Mouse (Mus musculus) C2C12 (cell line): ENCODE results near the gene Morc2a. TPM values are rescaled to one million over a fixed set of nuclear protein-coding genes. Genes with fewer than 3 reads are reported as not detected.
"Not testable (repeated sequence)": the region's sequence is repeated elsewhere in the genome, so short reads cannot be mapped to it uniquely, and the experiment has no call there.

Experiments used
- H3K27me3 ChIP-seq: one replicate; pipeline ENCODE4 v1.6.1; 2011; ENCODE audit not compliant: control insufficient read depth, insufficient read depth, insufficient read length
- H3K36me3 ChIP-seq: one replicate; pipeline ENCODE4 v1.6.1; 2011; ENCODE audit not compliant: control insufficient read depth, insufficient read depth
- H3K4me3 ChIP-seq: one replicate; pipeline ENCODE4 v1.5.1; 2011; ENCODE audit warnings: mild to moderate bottlenecking, control low read depth; ENCODE audit not compliant: poor library complexity, insufficient read depth, severe bottlenecking
- H3K79me2 ChIP-seq: one replicate; pipeline ENCODE4 v1.6.1; 2011; ENCODE audit not compliant: control insufficient read depth, insufficient read depth
- H3K79me3 ChIP-seq: one replicate; pipeline ENCODE4 v1.6.1; 2011; ENCODE audit warnings: low read depth, control low read depth
- H3ac ChIP-seq: one replicate; pipeline ENCODE3; 2011; ENCODE audit warnings: low read depth; ENCODE audit not compliant: control insufficient read depth, insufficient read length
- CEBPB ChIP-seq: IDR thresholded peaks from one replicate; pipeline ENCODE4 v1.6.1; 2011; ENCODE audit warnings: low read depth, mild to moderate bottlenecking, control low read depth, moderate library complexity
- CTCF ChIP-seq: IDR thresholded peaks from one replicate; pipeline ENCODE4 v1.5.1; 2011; ENCODE audit not compliant: control insufficient read depth, insufficient read depth, insufficient read length
- FOSL1 ChIP-seq: IDR thresholded peaks from one replicate; pipeline ENCODE4 v1.8.0; 2011; ENCODE audit warnings: mild to moderate bottlenecking, low read length; ENCODE audit not compliant: poor library complexity, insufficient read depth, severe bottlenecking
- MAX ChIP-seq: IDR thresholded peaks from one replicate; pipeline ENCODE4 v1.6.1; 2011; ENCODE audit warnings: mild to moderate bottlenecking, control low read depth
- MYOD1 ChIP-seq: IDR thresholded peaks from one replicate; pipeline ENCODE4 v1.6.1; 2011; ENCODE audit warnings: low read depth; ENCODE audit not compliant: control insufficient read depth, insufficient read length
- MYOG ChIP-seq: IDR thresholded peaks from one replicate; pipeline ENCODE4 v1.6.1; 2011; ENCODE audit not compliant: control insufficient read depth, insufficient read length; ENCODE audit errors: extremely low read depth
- USF1 ChIP-seq: IDR thresholded peaks from one replicate; pipeline ENCODE4 v1.6.1; 2011; ENCODE audit warnings: low read depth, mild to moderate bottlenecking, control low read depth, moderate library complexity
- long read RNA-seq, 2 experiments: library from polyadenylated mRNA; unstranded; transcript quantifications; one replicate each; pipeline ENCODE4 v2.0.0; 2019 to 2020
- polyA plus RNA-seq: library from polyadenylated mRNA; unstranded; fragments of >200 nt; fragmentation: generic; extraction: Trizol; gene quantifications from one replicate; pipeline ENCODE4 v1.2.1, GENCODE M21; 2012; ENCODE audit warnings: missing spikeins

Morc2a gene
- 21.7 TPM for polyA plus RNA-seq
- long read RNA-seq, experiment 1, partial matches to known transcripts = 2 of 9 reads
- long read RNA-seq, experiment 1, other reads (novel, unspliced or antisense) = 7 of 9 reads
- long read RNA-seq, experiment 2, full-length matches to known transcripts = 43 of 79 reads
- long read RNA-seq, experiment 2, partial matches to known transcripts = 7 of 79 reads
- long read RNA-seq, experiment 2, other reads (novel, unspliced or antisense) = 29 of 79 reads

GRCm38 (mm10) chr11:3648964-3649841 is at the start of gene Morc2a:
Gene Morc2a (plus strand): TSS chr11:3649191.
- H3K36me3 ChIP-seq = peaks cover 74% of the 10 kb centered on the region
- H3K27me3 ChIP-seq = no peaks in the 10 kb centered on the region
- peak within 1 kb of the TSS; percentile 76 for H3K4me3 ChIP-seq
- H3K79me3 ChIP-seq = peaks cover 86% of the 10 kb centered on the region
- peak within 1 kb of the TSS; percentile 99 for H3ac ChIP-seq
- peaks cover 97% of the 10 kb centered on the region for H3K79me2 ChIP-seq
- TF ChIP-seq MYOD1 (no peak), CTCF (no peak), MAX (peak; percentile 84), FOSL1 (no peak), USF1 (peak; percentile 99), CEBPB (no peak), MYOG (no peak)

GRCm38 (mm10) chr11:3601966-3602365 is 47.0 kb upstream of the Morc2a start:
- not testable (repeated sequence) for H3K4me3 ChIP-seq, H3K79me2 ChIP-seq, H3K27me3 ChIP-seq, H3ac ChIP-seq, H3K36me3 ChIP-seq, H3K79me3 ChIP-seq
- TF ChIP-seq CTCF = peak; percentile 11

DNA sequence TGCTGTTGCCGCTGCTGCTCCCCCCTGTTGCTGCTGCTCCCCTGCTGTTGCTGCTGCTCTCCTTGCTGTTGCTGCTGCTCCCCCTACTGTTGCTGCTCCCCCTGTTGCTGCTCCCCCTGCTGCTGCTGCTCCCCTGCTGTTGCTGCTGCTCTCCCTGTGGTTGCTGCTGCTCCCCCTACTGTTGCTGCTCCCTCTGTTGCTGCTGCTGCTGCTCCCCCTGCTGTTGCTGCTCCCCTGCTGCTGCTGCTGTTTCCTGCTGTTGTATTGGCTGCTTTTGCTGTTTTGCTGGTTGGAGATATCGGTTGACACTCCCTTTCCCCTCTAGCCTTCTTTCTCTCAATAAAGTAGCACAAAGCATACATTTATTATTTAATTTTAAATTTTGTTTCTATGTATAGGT is 46.3 kb upstream of the Morc2a start:
- not testable (repeated sequence) for H3K79me3 ChIP-seq, H3K79me2 ChIP-seq, H3K36me3 ChIP-seq, H3K4me3 ChIP-seq, H3K27me3 ChIP-seq, H3ac ChIP-seq
- TF ChIP-seq CTCF = peak; percentile 89

DNA sequence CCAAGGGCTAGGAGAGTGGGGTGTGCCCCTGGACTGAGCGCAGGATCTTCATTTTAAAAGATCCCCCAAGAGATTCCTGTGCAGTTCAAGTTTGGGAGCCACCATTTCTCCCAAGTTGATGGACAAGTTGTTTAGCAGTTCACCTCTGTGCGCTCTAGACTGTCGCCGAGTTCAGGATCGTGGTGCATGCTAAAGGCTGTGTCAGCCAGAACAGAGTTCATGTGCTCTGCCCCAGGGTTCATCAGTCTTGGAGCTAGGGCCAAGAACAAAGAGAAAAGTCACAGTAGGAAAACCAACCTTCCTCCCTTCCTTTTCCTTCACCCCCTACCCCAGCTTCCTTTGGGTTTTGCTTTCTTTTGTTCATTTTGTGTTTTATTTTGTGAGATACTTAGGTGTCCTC is 42.5 kb upstream of the Morc2a start:
- no peak overlapping the region for H3K4me3 ChIP-seq
- TF ChIP-seq USF1 = no peak
- no peak for TF ChIP-seq FOSL1
- TF ChIP-seq MYOD1 = no peak
- H3K36me3 ChIP-seq = no peaks in the 10 kb centered on the region
- H3K79me2 ChIP-seq = no peaks in the 10 kb centered on the region
- no peaks in the 10 kb centered on the region for H3K27me3 ChIP-seq
- no peak overlapping the region for H3ac ChIP-seq
- H3K79me3 ChIP-seq = no peaks in the 10 kb centered on the region

DNA sequence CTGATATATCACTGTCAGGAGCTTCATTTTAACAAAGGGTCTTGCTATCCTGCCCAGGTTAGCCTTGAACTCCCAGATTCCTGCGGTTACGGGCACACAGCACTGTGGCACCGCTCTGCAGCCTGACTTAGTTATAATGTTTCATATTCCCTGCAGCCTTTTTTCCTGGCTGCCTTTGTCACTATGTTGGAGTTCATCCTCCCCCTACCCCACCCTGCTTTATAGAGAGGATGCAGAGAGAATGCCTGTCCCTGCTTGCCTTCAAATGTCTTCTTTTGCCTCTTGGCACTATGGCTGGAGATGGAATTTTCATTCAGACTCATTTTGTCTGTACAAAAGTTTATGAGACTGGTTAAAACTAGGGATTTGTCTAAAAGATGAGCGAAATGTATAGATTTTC is 33.4 kb upstream of the Morc2a start:
- Histone ChIP-seq H3K36me3 (no peaks in the 10 kb centered on the region), H3ac (no peak overlapping the region), H3K27me3 (no peaks in the 10 kb centered on the region), H3K79me3 (no peaks in the 10 kb centered on the region), H3K79me2 (no peaks in the 10 kb centered on the region), H3K4me3 (no peak overlapping the region)
- TF ChIP-seq MYOG = no peak
- no peak for TF ChIP-seq USF1
- TF ChIP-seq MAX = no peak
- TF ChIP-seq MYOD1 = no peak
- no peak for TF ChIP-seq FOSL1
- TF ChIP-seq CTCF = no peak
- TF ChIP-seq CEBPB = no peak

DNA sequence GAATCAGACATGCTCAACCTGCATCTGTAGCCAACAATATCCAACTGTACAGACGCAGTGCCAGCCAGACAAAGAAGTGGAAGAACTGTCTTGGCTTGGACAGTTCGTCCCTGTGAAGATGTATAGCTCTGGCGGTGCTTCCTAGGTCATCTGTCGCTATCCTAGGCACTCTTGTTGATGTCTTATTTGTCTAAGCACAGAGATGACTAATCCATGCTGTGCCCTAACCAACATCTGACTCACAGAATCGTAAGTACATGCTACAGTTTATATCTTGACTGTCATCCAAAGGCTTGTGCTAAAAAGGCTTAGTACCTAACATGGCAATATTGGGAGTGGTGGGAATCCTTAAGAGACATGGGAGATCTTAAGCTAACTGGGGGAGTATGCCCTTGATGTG is 26.2 kb upstream of the Morc2a start:
- H3K4me3 ChIP-seq = no peak overlapping the region
- H3K27me3 ChIP-seq = no peaks in the 10 kb centered on the region
- no peaks in the 10 kb centered on the region for H3K36me3 ChIP-seq
- no peaks in the 10 kb centered on the region for H3K79me3 ChIP-seq
- no peaks in the 10 kb centered on the region for H3K79me2 ChIP-seq
- H3ac ChIP-seq = no peak overlapping the region
- TF ChIP-seq FOSL1 (peak; percentile 65), USF1 (no peak)
